Mouse (Mus musculus) cortical plate, adult 2 months (tissue): ENCODE measurements around the gene Coro2b. TPM values are rescaled to one million over a fixed set of nuclear protein-coding genes. Genes with fewer than 3 reads are reported as not detected.

Experiments
- H3K27ac ChIP-seq: fragments of 200-500 bp; 2 replicates; pipeline ENCODE4 v1.5.1; 2012; ENCODE audit warnings: low read length, control low read depth, inconsistent platforms; ENCODE audit not compliant: insufficient read depth
- H3K4me1 ChIP-seq: fragments of 200-500 bp; 2 replicates; pipeline ENCODE4 v1.6.1; 2011; ENCODE audit warnings: low read length; ENCODE audit not compliant: control insufficient read depth, insufficient read depth
- H3K4me3 ChIP-seq: fragments of 200-500 bp; 2 replicates; pipeline ENCODE4 v1.5.1; 2011; ENCODE audit warnings: mild to moderate bottlenecking, low read length, control low read depth; ENCODE audit not compliant: insufficient read depth
- CTCF ChIP-seq: fragments of 200-500 bp; IDR thresholded peaks from 2 replicates; pipeline ENCODE4 v1.5.1; 2011; ENCODE audit warnings: mild to moderate bottlenecking, control low read depth, low read length; ENCODE audit not compliant: insufficient read depth; ENCODE audit errors: extremely low read depth
- POLR2A ChIP-seq: fragments of 200-500 bp; IDR thresholded peaks from 2 replicates; pipeline ENCODE4 v1.6.1; 2011; ENCODE audit warnings: mild to moderate bottlenecking, low read length, control low read depth; ENCODE audit not compliant: insufficient read depth; ENCODE audit errors: extremely low read depth
- polyA plus RNA-seq: library from polyadenylated mRNA; depleted of rRNA; stranded (reverse); fragments of >200 nt; gene quantifications from 2 replicates; pipeline ENCODE4 v1.2.3, GENCODE M21; 2012

Gene Coro2b
- polyA plus RNA-seq, 1 experiment = 130 TPM

DNA sequence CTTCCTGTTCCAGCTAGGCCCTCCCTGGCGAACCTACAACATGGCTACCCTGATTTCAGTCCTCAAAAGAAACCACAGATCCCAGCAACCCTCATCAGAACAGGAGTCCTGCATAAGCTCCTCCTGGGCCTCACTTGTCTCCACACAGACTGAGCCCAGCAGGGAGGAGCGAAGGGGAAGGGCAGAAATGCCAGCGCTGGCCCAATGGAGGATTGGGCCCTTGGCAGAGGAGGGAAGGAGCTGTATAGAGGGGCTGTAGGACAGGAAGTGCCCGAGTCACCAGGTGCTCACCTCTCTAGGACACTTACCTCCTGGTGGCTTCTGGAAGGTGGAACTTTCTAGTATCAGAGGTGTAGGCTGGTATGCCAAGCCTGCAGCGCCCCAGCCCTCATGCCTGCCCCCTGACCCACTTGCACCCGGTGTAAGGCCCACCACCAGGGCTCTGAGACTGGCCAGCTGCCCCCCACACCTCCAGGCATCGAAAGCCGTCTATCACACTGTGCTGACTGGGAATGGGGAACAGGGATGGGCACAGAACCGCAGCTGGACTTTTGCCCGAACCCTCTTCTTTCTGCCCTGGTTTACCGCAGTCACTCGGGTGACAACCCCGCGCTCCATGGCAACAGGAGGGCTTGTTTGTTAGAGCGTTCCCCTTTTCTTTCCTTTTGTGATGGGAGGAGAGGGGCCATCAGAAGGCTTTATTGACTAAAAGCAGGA is 16.9 kb downstream of the Coro2b start:
- Histone ChIP-seq H3K4me1 (peaks cover 24% of the 10 kb centered on the region), H3K27ac (peak overlapping the region; percentile 60; the same call in 1 of the 2 replicates)
- TF ChIP-seq POLR2A = no peak
- TF ChIP-seq CTCF = no peak

GRCm38 (mm10) chr9:62519334-62519733 is 17.5 kb downstream of the Coro2b start:
- H3K4me3 ChIP-seq = no peak overlapping the region

More for the DNA sequence above, 16.9 kb downstream of the Coro2b start:
- no peak overlapping the region for H3K4me3 ChIP-seq

GRCm38 (mm10) chr9:62518572-62518971 is 18.3 kb downstream of the Coro2b start:
- H3K27ac ChIP-seq = no peak overlapping the region
- TF ChIP-seq CTCF (no peak), POLR2A (no peak)
- H3K4me3 ChIP-seq = no peak overlapping the region
- H3K4me1 ChIP-seq = peaks cover 27% of the 10 kb centered on the region

More at GRCm38 (mm10) chr9:62519334-62519733, 17.5 kb downstream of the Coro2b start:
- peaks cover 24% of the 10 kb centered on the region for H3K4me1 ChIP-seq
- TF ChIP-seq CTCF (no peak), POLR2A (no peak)
- no peak overlapping the region for H3K27ac ChIP-seq

- TF ChIP-seq CTCF (no peak), POLR2A (no peak)
- no peak overlapping the region for H3K4me3 ChIP-seq
- no peak overlapping the region for H3K27ac ChIP-seq
- H3K4me1 ChIP-seq = peaks cover 28% of the 10 kb centered on the region
Observed at GRCm38 (mm10) chr9:62517112-62517957, 19.5 kb downstream of the Coro2b start.

GRCm38 (mm10) chr9:62515138-62515537 is 21.7 kb downstream of the Coro2b start:
- no peak overlapping the region for H3K27ac ChIP-seq
- TF ChIP-seq POLR2A (no peak), CTCF (no peak)
- H3K4me3 ChIP-seq = no peak overlapping the region
- H3K4me1 ChIP-seq = peaks cover 26% of the 10 kb centered on the region

GRCm38 (mm10) chr9:62513492-62514133 is 23.2 kb downstream of the Coro2b start:
- H3K4me3 ChIP-seq = no peak overlapping the region
- peaks cover 28% of the 10 kb centered on the region for H3K4me1 ChIP-seq
- peak overlapping the region; percentile 9; the same call in 1 of the 2 replicates for H3K27ac ChIP-seq
- TF ChIP-seq CTCF (no peak), POLR2A (no peak)

- H3K27ac ChIP-seq = peak overlapping the region; percentile 42; the same call in 1 of the 2 replicates
- H3K4me3 ChIP-seq = no peak overlapping the region
- TF ChIP-seq CTCF (no peak), POLR2A (no peak)
- peaks cover 25% of the 10 kb centered on the region for H3K4me1 ChIP-seq
Observed at GRCm38 (mm10) chr9:62510530-62510936, 26.3 kb downstream of the Coro2b start.

GRCm38 (mm10) chr9:62509617-62510016 is 27.2 kb downstream of the Coro2b start:
- Histone ChIP-seq H3K27ac (peak overlapping the region; percentile 30; the same call in 1 of the 2 replicates), H3K4me3 (no peak overlapping the region), H3K4me1 (peaks cover 26% of the 10 kb centered on the region)
- TF ChIP-seq POLR2A (no peak), CTCF (no peak)

- H3K27ac ChIP-seq = peak overlapping the region; percentile 52
- no peak overlapping the region for H3K4me3 ChIP-seq
- peaks cover 24% of the 10 kb centered on the region for H3K4me1 ChIP-seq
- TF ChIP-seq POLR2A (no peak), CTCF (no peak)
Observed at GRCm38 (mm10) chr9:62508740-62509524, 27.9 kb downstream of the Coro2b start.
